Mouse (Mus musculus): ENCODE measurements at regions not wholly inside any gene's neighbourhood (a gene's known extent, or its start where the extent isn't known, plus 50 kb on each side); places are given as distances from the start of the nearest gene placed in this dataset.

- no peak for TF ChIP-seq CTCF (IDR thresholded peaks at IDR 0.05; ENCODE audit: low read depth, low read length)
- TF ChIP-seq POLR2A (IDR thresholded peaks at IDR 0.05; ENCODE audit: extremely low read depth, insufficient read depth, low read length), result no peak
Observed at GRCm38 (mm10) chr11:24361998-24362687, 284.3 kb downstream of the Bcl11a start.
